Mouse (Mus musculus): ENCODE measurements around the gene Extl2.
A peak's percentile ranks its signal among the peaks of the same experiment; 100 is the strongest.

Extl2 gene

GRCm38 (mm10) chr3:116006978-116007940, at the start of gene Extl2, which contains the start of gene Slc30a7:
Extl2 (plus strand) TSS chr3:116007462.
Slc30a7 (minus strand) TSS chr3:116007406.
- DNase-seq, result peak; percentile 94

- peak; percentile 7 for DNase-seq
These were observed 45.8 kb upstream of the Extl2 start for GRCm38 (mm10) chr3:115961311-115962027.

- peak; percentile 29 for DNase-seq
These were observed 45.2 kb upstream of the Extl2 start for GRCm38 (mm10) chr3:115962028-115962415.

GRCm38 (mm10) chr3:115963597-115963996, 43.7 kb upstream of the Extl2 start:
- no peak for DNase-seq

- no peak for DNase-seq
These were observed 43.2 kb upstream of the Extl2 start for GRCm38 (mm10) chr3:115964071-115964470.

- DNase-seq, result no peak
These were observed 38.3 kb upstream of the Extl2 start for GRCm38 (mm10) chr3:115968745-115969530.

- DNase-seq, result no peak
These were observed 36.0 kb upstream of the Extl2 start for GRCm38 (mm10) chr3:115971045-115971785.

- no peak for DNase-seq
These were observed 35.2 kb upstream of the Extl2 start for GRCm38 (mm10) chr3:115971891-115972646.

- no peak for DNase-seq
These were observed 33.0 kb upstream of the Extl2 start for GRCm38 (mm10) chr3:115974228-115974627.

GRCm38 (mm10) chr3:115974995-115975394, 32.3 kb upstream of the Extl2 start:
- DNase-seq, result no peak

- DNase-seq, result peak; percentile 61
These were observed 28.3 kb upstream of the Extl2 start for GRCm38 (mm10) chr3:115979000-115979399.

- no peak for DNase-seq
These were observed 24.0 kb upstream of the Extl2 start for GRCm38 (mm10) chr3:115983217-115983616.

GRCm38 (mm10) chr3:115984653-115985052, 22.6 kb upstream of the Extl2 start:
- DNase-seq, result no peak

GRCm38 (mm10) chr3:115985183-115985892, 21.9 kb upstream of the Extl2 start:
- DNase-seq, result no peak

- DNase-seq, result no peak
These were observed 15.2 kb upstream of the Extl2 start for GRCm38 (mm10) chr3:115992103-115992502.

GRCm38 (mm10) chr3:115992588-115992987, 14.7 kb upstream of the Extl2 start:
- DNase-seq, result no peak

GRCm38 (mm10) chr3:115993025-115993424, 14.2 kb upstream of the Extl2 start:
- peak; percentile 14 for DNase-seq

GRCm38 (mm10) chr3:115996929-115997328, 10.3 kb upstream of the Extl2 start:
- DNase-seq, result no peak

GRCm38 (mm10) chr3:116006284-116006977, 831 bp upstream of the Extl2 start:
- DNase-seq, result peak; percentile 38

GRCm38 (mm10) chr3:116007941-116008440, 729 bp downstream of the Extl2 start:
- peak; percentile 89 for DNase-seq
